In genomic region chr19:45847733-45848093, GRCm38 (mm10) we compare ENCODE assay signal across 16 mouse cellular contexts. TPM values are rescaled to one million over a fixed set of nuclear protein-coding genes. Genes with fewer than 3 reads are reported as not detected.
"Had no signal": no experiment of that assay in that cellular context is flagged by ENCODE, and none has a peak within 500 bp of the region (broad histone marks: within the 10 kb centered on the region; RNA-seq: fewer than 3 reads in every experiment).

No protein-coding gene starts in this region.

- H3K4me3 ChIP-seq: intestine, embryonic 15.5 days; left cerebral cortex, adult 2 months; liver, embryonic 12.5 days; liver, embryonic 15.5 days; lung, embryonic 15.5 days; midbrain, embryonic 12.5 days; myocyte; neural tube, embryonic 13.5 days had no signal

- H3K4me2 ChIP-seq: intestine, embryonic 15.5 days; liver, embryonic 12.5 days; liver, embryonic 15.5 days; lung, embryonic 15.5 days; midbrain, embryonic 12.5 days; neural tube, embryonic 13.5 days had no signal

- H3K9ac ChIP-seq: intestine, embryonic 15.5 days; liver, embryonic 12.5 days; liver, embryonic 15.5 days; lung, embryonic 15.5 days; midbrain, embryonic 12.5 days; neural tube, embryonic 13.5 days had no signal

- H3K27me3 ChIP-seq: intestine, embryonic 15.5 days; liver, embryonic 12.5 days; liver, embryonic 15.5 days; lung, embryonic 15.5 days; midbrain, embryonic 12.5 days; neural tube, embryonic 13.5 days had no signal

- H3K9me3 ChIP-seq: intestine, embryonic 15.5 days; liver, embryonic 12.5 days; liver, embryonic 15.5 days; lung, embryonic 15.5 days; midbrain, embryonic 12.5 days; neural tube, embryonic 13.5 days had no signal

- H3K4me1 ChIP-seq: intestine, embryonic 15.5 days; lung, embryonic 15.5 days had no signal

- ATAC-seq: intestine, embryonic 15.5 days; liver, embryonic 12.5 days; midbrain, embryonic 16.5 days had no signal

- DNase-seq: kidney, adult 18-20 months; kidney, adult 9 months; kidney, postnatal 14 days; layer of hippocampus, postnatal 36 days; liver; lung, adult 18-20 months had no signal

- H3K36me3 ChIP-seq: intestine, embryonic 15.5 days; liver, embryonic 12.5 days; liver, embryonic 15.5 days; lung, embryonic 15.5 days; neural tube, embryonic 13.5 days had no signal

- H3K27ac ChIP-seq: intestine, embryonic 15.5 days; left cerebral cortex, adult 2 months; liver, embryonic 12.5 days; liver, embryonic 15.5 days; lung, embryonic 15.5 days; midbrain, embryonic 12.5 days; neural tube, embryonic 13.5 days had no signal

RNA-seq across cellular contexts. Expression of gene Kcnip2, which starts 31.9 kb away (rescaled TPM):
- total RNA-seq: monocyte, adult 5-6 weeks had no signal
